Mouse (Mus musculus): ENCODE measurements around the gene Kdelr2. TPM values are rescaled to one million over a fixed set of nuclear protein-coding genes. Genes with fewer than 3 reads are reported as not detected.
"Not testable (repeated sequence)": the region's sequence is repeated elsewhere in the genome, so short reads cannot be mapped to it uniquely, and the experiment has no call there.

The Kdelr2 gene
- polyA plus RNA-seq, 2 experiments, result 189 to 493 TPM

DNA sequence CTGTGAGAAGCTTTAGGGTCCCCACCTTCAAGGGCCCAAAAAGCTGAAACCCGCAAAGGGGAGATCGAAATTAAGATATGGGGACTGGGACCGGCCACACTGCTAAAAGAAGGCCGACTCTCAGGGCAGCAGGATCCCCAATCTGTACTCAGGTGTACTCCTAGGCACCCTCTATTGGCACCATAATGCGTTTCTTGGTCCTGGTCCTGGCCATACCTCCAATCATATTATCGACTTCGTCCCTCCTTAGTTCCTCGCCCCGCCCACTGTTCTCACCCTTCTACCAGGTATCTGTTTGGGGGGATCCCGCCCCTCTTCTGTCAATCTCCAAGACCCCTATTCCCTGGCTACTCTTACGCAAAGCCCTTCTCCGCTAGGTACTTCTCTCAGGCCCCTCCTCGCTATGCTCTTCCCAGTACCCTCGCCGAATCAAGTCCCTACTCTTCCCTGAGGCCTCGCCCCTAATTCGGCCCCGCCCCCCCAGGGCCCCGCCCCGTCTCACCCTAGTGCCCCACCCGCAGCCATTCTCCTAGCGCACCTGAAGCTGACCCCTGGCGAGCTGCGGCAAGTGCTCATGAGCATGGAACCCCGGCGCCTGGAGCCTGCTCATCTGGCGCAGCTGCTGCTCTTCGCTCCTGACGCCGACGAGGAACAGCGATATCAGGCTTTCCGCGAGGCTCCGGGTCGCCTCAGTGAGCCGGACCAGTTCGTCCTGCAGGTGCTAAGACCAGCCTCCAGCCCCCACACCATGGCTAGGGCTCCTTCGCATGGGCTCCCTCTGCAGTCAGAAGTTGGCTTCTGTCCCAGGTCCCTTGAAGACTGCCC lies 16.6 kb upstream of the Kdelr2 start:
- Histone ChIP-seq H3K9ac (ENCODE audit: low read depth, low read length, severe bottlenecking) (peak overlapping the region; percentile 38; the same call in 1 of the 2 replicates), H3K9me3 (ENCODE audit: control insufficient read depth, low read length) (no peaks in the 10 kb centered on the region), H3K27ac (replicated peaks; ENCODE audit: low read depth, low read length) (no peak overlapping the region), H3K4me1 (ENCODE audit: control insufficient read depth, insufficient read depth, low read length) (peaks cover 5% of the 10 kb centered on the region; the same call in 1 of the 2 replicates), H3K27me3 (ENCODE audit: control insufficient read depth, insufficient read depth, low read length) (peaks cover 13% of the 10 kb centered on the region; the same call in 1 of the 2 replicates), H3K4me2 (replicated peaks; ENCODE audit: low read depth, low read length, severe bottlenecking) (peak overlapping the region; percentile 54), H3K36me3 (ENCODE audit: control insufficient read depth, insufficient read depth, low read length) (no peaks in the 10 kb centered on the region), H3K4me3 (replicated peaks; ENCODE audit: low read length) (peak overlapping the region; percentile 28)
- 10% methylated on average over 38 of the region's 39 CpGs for WGBS
- DNase-seq (ENCODE audit: low spot score) (no peak), ATAC-seq (ENCODE audit: low FRiP score, low read depth) (no peak)
- TF ChIP-seq POLR2A (IDR thresholded peaks at IDR 0.05; ENCODE audit: borderline replicate concordance, extremely low read depth, insufficient read depth, insufficient read length), result no peak

DNA sequence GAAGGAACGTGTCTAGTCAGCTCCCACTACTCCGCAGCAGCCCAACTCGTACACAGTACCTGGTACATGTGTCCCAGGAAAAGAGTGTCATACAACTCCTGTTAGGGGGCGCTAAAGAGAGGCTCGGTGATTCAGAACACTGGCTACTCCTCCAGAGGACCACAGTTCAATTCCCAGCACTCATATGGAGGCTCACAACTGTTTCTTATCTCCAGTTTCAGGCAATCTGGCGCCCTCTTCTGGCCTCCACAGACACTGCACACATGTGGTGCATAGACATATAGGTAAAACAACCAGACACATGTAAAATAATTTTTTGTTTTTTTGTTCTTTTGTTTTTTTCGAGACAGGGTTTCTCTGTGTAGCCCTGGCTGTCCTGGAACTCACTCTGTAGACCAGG lies 9.5 kb upstream of the Kdelr2 start:
- H3K27me3 ChIP-seq (ENCODE audit: control insufficient read depth, insufficient read depth, low read length), result no peaks in the 10 kb centered on the region
- H3K4me2 ChIP-seq (replicated peaks; ENCODE audit: low read depth, low read length, severe bottlenecking), result no peak overlapping the region
- H3K36me3 ChIP-seq (ENCODE audit: control insufficient read depth, insufficient read depth, low read length), result peaks cover 6% of the 10 kb centered on the region; the same call in 1 of the 2 replicates
- no peak for TF ChIP-seq POLR2A (IDR thresholded peaks at IDR 0.05; ENCODE audit: borderline replicate concordance, extremely low read depth, insufficient read depth, insufficient read length)
- no peak overlapping the region for H3K4me3 ChIP-seq (replicated peaks; ENCODE audit: low read length)
- no peak overlapping the region for H3K9ac ChIP-seq (ENCODE audit: low read depth, low read length, severe bottlenecking)
- ATAC-seq (ENCODE audit: low FRiP score, low read depth) (no peak), DNase-seq (ENCODE audit: low spot score) (no peak)
- H3K9me3 ChIP-seq (ENCODE audit: control insufficient read depth, low read length), result no peaks in the 10 kb centered on the region
- no peak overlapping the region for H3K27ac ChIP-seq (replicated peaks; ENCODE audit: low read depth, low read length)
- no peaks in the 10 kb centered on the region for H3K4me1 ChIP-seq (ENCODE audit: control insufficient read depth, insufficient read depth, low read length)
- 82% methylated on average over 7 of the region's 7 CpGs for WGBS

DNA sequence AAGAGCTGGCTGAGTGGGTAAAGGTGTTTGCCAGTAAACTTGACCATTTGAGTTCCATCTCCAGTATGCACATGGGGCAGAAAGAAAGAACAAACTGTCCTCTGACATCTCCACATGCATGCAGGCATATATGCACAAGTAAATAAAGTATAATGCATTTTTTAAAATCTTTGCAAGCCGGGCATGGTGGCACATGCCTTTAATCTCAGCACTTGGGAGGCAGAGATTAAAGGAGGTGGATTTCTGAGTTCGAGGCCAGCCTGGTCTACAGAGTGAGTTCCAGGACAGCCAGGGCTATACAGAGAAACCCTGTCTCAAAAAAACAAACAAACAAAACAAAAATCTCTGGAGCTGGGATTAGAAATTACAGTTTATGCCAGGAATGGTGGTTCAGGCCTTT lies 8.7 kb upstream of the Kdelr2 start:
- not testable (repeated sequence) for H3K4me2 ChIP-seq (replicated peaks; ENCODE audit: low read depth, low read length, severe bottlenecking); ATAC-seq (ENCODE audit: low FRiP score, low read depth); DNase-seq (ENCODE audit: low spot score); H3K4me1 ChIP-seq (ENCODE audit: control insufficient read depth, insufficient read depth, low read length); H3K9ac ChIP-seq (ENCODE audit: low read depth, low read length, severe bottlenecking); H3K27me3 ChIP-seq (ENCODE audit: control insufficient read depth, insufficient read depth, low read length); H3K36me3 ChIP-seq (ENCODE audit: control insufficient read depth, insufficient read depth, low read length); H3K4me3 ChIP-seq (replicated peaks; ENCODE audit: low read length); H3K9me3 ChIP-seq (ENCODE audit: control insufficient read depth, low read length); H3K27ac ChIP-seq (replicated peaks; ENCODE audit: low read depth, low read length)
- 97% methylated on average over 2 of the region's 2 CpGs for WGBS

DNA sequence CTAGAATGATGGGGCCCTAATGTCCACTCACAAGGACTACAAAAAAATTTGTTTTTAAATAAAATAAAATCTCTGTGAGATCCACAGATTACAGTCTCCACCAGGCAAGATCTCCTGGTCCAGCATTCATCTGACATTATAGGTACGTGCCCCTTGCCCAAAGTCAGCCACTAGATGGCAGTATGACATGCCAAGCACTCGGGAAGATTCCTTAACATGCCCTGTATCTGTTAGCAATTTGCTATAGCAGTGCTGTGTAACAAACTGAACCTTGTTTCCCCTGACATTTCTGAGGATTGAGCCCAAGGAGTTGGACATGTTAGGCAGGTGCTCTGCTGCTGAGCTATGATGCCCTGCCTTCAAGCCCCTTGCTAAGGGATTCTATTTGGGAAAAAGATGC lies 8.0 kb upstream of the Kdelr2 start:
- Histone ChIP-seq H3K9me3 (ENCODE audit: control insufficient read depth, low read length) (no peaks in the 10 kb centered on the region), H3K9ac (ENCODE audit: low read depth, low read length, severe bottlenecking) (no peak overlapping the region), H3K4me3 (replicated peaks; ENCODE audit: low read length) (no peak overlapping the region), H3K27ac (replicated peaks; ENCODE audit: low read depth, low read length) (no peak overlapping the region), H3K4me1 (ENCODE audit: control insufficient read depth, insufficient read depth, low read length) (no peaks in the 10 kb centered on the region), H3K36me3 (ENCODE audit: control insufficient read depth, insufficient read depth, low read length) (peaks cover 6% of the 10 kb centered on the region; the same call in 1 of the 2 replicates), H3K4me2 (replicated peaks; ENCODE audit: low read depth, low read length, severe bottlenecking) (no peak overlapping the region), H3K27me3 (ENCODE audit: control insufficient read depth, insufficient read depth, low read length) (no peaks in the 10 kb centered on the region)
- WGBS, result 47% methylated on average over 2 of the region's 2 CpGs
- no peak for TF ChIP-seq POLR2A (IDR thresholded peaks at IDR 0.05; ENCODE audit: borderline replicate concordance, extremely low read depth, insufficient read depth, insufficient read length)
- DNase-seq (ENCODE audit: low spot score) (no peak), ATAC-seq (ENCODE audit: low FRiP score, low read depth) (no peak)

- ATAC-seq (ENCODE audit: low FRiP score, low read depth) (no peak), DNase-seq (ENCODE audit: low spot score) (no peak)
- Histone ChIP-seq H3K27me3 (ENCODE audit: control insufficient read depth, insufficient read depth, low read length) (no peaks in the 10 kb centered on the region), H3K36me3 (ENCODE audit: control insufficient read depth, insufficient read depth, low read length) (peaks cover 12% of the 10 kb centered on the region), H3K4me3 (replicated peaks; ENCODE audit: low read length) (no peak overlapping the region), H3K4me1 (ENCODE audit: control insufficient read depth, insufficient read depth, low read length) (peaks cover 11% of the 10 kb centered on the region), H3K9ac (ENCODE audit: low read depth, low read length, severe bottlenecking) (no peak overlapping the region), H3K9me3 (ENCODE audit: control insufficient read depth, low read length) (no peaks in the 10 kb centered on the region), H3K4me2 (replicated peaks; ENCODE audit: low read depth, low read length, severe bottlenecking) (no peak overlapping the region), H3K27ac (replicated peaks; ENCODE audit: low read depth, low read length) (no peak overlapping the region)
- no peak for TF ChIP-seq POLR2A (IDR thresholded peaks at IDR 0.05; ENCODE audit: borderline replicate concordance, extremely low read depth, insufficient read depth, insufficient read length)
- 92% methylated on average over 12 of the region's 12 CpGs for WGBS
Observed at GRCm38 (mm10) chr5:143400501-143400900, 3.1 kb upstream of the Kdelr2 start.

Data from limb, embryonic 14.5 days (tissue).